22 mouse cellular contexts compared by ENCODE assay signal in the genomic region with DNA sequence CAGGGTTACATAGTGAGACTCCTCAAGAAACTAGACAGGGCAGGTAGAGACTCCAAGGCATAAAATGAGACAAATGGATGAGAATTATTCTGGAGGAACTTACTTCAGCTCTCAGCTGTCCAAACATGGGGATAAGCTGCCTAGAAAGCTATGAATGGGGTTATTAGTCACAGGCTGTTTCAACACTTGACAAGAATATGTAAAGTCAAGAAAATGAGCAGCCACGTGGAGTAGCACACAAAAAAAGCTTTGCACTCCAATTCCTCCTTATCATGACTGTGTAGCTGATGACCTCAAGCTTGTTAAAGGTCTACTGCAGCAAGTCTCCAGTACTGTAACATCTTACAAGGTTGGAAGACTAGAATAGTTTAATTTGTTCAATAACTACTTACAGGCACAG. TPM values are rescaled to one million over a fixed set of nuclear protein-coding genes. Genes with fewer than 3 reads are reported as not detected.
DNase-seq lines count a peak whose midpoint lies in the region; ATAC-seq and TF ChIP-seq lines count a peak whose summit lies in the region.
"Had no signal": no experiment of that assay in that cellular context is flagged by ENCODE, and none has a peak within 500 bp of the region (broad histone marks: within the 10 kb centered on the region; RNA-seq: fewer than 3 reads in every experiment).

No protein-coding gene starts in this region.

- no peaks in the 10 kb centered on the region for H3K9me3 ChIP-seq in lung, embryonic 15.5 days
- H3K9me3 ChIP-seq: embryonic facial prominence, embryonic 13.5 days; forebrain, embryonic 13.5 days; heart, embryonic 10.5 days; hindbrain, embryonic 13.5 days had no signal

- DNase-seq in lung, postnatal 4 days = no peak
- DNase-seq in 416B (ENCODE audit: low read depth) (peak; percentile 67), NIH3T3 (ENCODE audit: low read depth) (peak; percentile 49)
- no peak for DNase-seq in Muller cell, postnatal 12 days (ENCODE audit: inconsistent ontology term)
- no peak for DNase-seq in ovary, postnatal 14 days (ENCODE audit: low spot score)
- no peak for DNase-seq in cerebellum, postnatal 36 days
- DNase-seq: adrenal gland, postnatal 10 days; cerebellum, adult 11-12 months; cerebellum, adult 9-10 months; cerebellum, postnatal 25 days; forebrain, postnatal 0 days; gastrocnemius, adult 2 months; gastrocnemius, postnatal 36 days; heart, adult 18-20 months; heart, postnatal 10 days had no signal

- no peak overlapping the region for H3K9ac ChIP-seq in lung, embryonic 15.5 days
- H3K9ac ChIP-seq: embryonic facial prominence, embryonic 13.5 days; forebrain, embryonic 13.5 days; forebrain, postnatal 0 days; hindbrain, embryonic 13.5 days had no signal

- ATAC-seq in lung, embryonic 15.5 days (ENCODE audit: borderline replicate concordance, extremely low read depth, low FRiP score, low TSS enrichment) = no peak
- ATAC-seq: forebrain, embryonic 13.5 days; forebrain, postnatal 0 days; hindbrain, postnatal 0 days had no signal

- peak overlapping the region; percentile 26; the same call in 1 of the 2 replicates for H3K27ac ChIP-seq in lung, embryonic 15.5 days
- H3K27ac ChIP-seq: embryonic facial prominence, embryonic 13.5 days; forebrain, embryonic 13.5 days; gastrocnemius, adult 2 months; heart, embryonic 10.5 days; hindbrain, embryonic 13.5 days; hindbrain, postnatal 0 days had no signal

- H3ac ChIP-seq in myocyte (ENCODE audit: control insufficient read depth, insufficient read length) = no peak overlapping the region

- no peak for TF ChIP-seq POLR2A in myocyte (IDR thresholded peaks at IDR 0.05; ENCODE audit: insufficient read length, low read depth)

- no peaks in the 10 kb centered on the region for H3K36me3 ChIP-seq in lung, embryonic 15.5 days
- no peaks in the 10 kb centered on the region for H3K36me3 ChIP-seq in myocyte (ENCODE audit: control insufficient read depth, insufficient read depth)
- H3K36me3 ChIP-seq: embryonic facial prominence, embryonic 13.5 days; hindbrain, embryonic 13.5 days had no signal

- H3K79me2 ChIP-seq in myocyte (ENCODE audit: control insufficient read depth, insufficient read depth) = peaks cover 95% of the 10 kb centered on the region

- 12% methylated on average over 1 of the region's 1 CpGs for WGBS in lung, embryonic 15.5 days

- H3K4me3 ChIP-seq in lung, embryonic 15.5 days = no peak overlapping the region
- H3K4me3 ChIP-seq in myocyte = no peak overlapping the region
- H3K4me3 ChIP-seq: embryonic facial prominence, embryonic 13.5 days; forebrain, embryonic 13.5 days; gastrocnemius, adult 2 months; heart, embryonic 10.5 days; hindbrain, embryonic 13.5 days had no signal

- H3K4me1 ChIP-seq in lung, embryonic 15.5 days = peaks cover 61% of the 10 kb centered on the region

- H3K27me3 ChIP-seq in lung, embryonic 15.5 days = no peaks in the 10 kb centered on the region
- no peaks in the 10 kb centered on the region for H3K27me3 ChIP-seq in myocyte (ENCODE audit: control insufficient read depth, insufficient read depth, insufficient read length)
- H3K27me3 ChIP-seq: embryonic facial prominence, embryonic 13.5 days; forebrain, embryonic 13.5 days; hindbrain, embryonic 13.5 days had no signal

- H3K4me2 ChIP-seq in lung, embryonic 15.5 days = no peak overlapping the region
- H3K4me2 ChIP-seq in myocyte (ENCODE audit: low read depth) = peak overlapping the region; percentile 5
- H3K4me2 ChIP-seq: embryonic facial prominence, embryonic 13.5 days; forebrain, embryonic 13.5 days; hindbrain, embryonic 13.5 days had no signal

TF ChIP-seq in myocyte, 11 proteins besides CTCF, POLR2A, EP300 and RAD21:
- TF ChIP-seq POLR2AphosphoS2 (IDR thresholded peaks at IDR 0.05; ENCODE audit: insufficient read length, low read depth) (no peak), MYOG (IDR thresholded peaks at IDR 0.05; ENCODE audit: control insufficient read depth in 1 of 3, insufficient read depth in 1 of 3, insufficient read length in 2 of 3, low read depth in 2 of 3) (no peak), E2F4 (IDR thresholded peaks at IDR 0.05; ENCODE audit: insufficient read depth) (no peak), MAX (IDR thresholded peaks at IDR 0.05; ENCODE audit: low read depth) (no peak), TCF3 (IDR thresholded peaks at IDR 0.05; ENCODE audit: insufficient read length, low read depth) (no peak), MYOD1 (IDR thresholded peaks at IDR 0.05; ENCODE audit: control insufficient read depth in 1 of 3, insufficient read length in 2 of 3, low read depth in 2 of 3) (no peak), CEBPB (IDR thresholded peaks at IDR 0.05; ENCODE audit: insufficient read depth, poor library complexity, severe bottlenecking) (no peak), SRF (IDR thresholded peaks at IDR 0.05; ENCODE audit: control insufficient read depth, insufficient read length, low read depth) (no peak), REST (IDR thresholded peaks at IDR 0.05; ENCODE audit: insufficient read depth, insufficient read length) (no peak), USF1 (IDR thresholded peaks at IDR 0.05; ENCODE audit: low read depth) (no peak), TCF12 (IDR thresholded peaks at IDR 0.05; ENCODE audit: insufficient read depth, poor library complexity, severe bottlenecking) (no peak)

RNA-seq across cellular contexts. Expression of gene Nfyc, which starts 12.1 kb away (rescaled TPM):
- polyA plus RNA-seq in lung, embryonic 15.5 days (2015; fragmentation: Nextera tagmentation; extraction: Ambion mirVana) = 93.7 and 99.5 TPM in 2 replicates
- polyA plus RNA-seq in myocyte (2012; fragmentation: generic; extraction: Trizol) = 44.3 TPM

RNA-seq across cellular contexts. Expression of gene Rims3, which starts 35.3 kb away (rescaled TPM):
- polyA plus RNA-seq in lung, embryonic 15.5 days (2015; fragmentation: Nextera tagmentation; extraction: Ambion mirVana) = 0.57 and 0.72 TPM in 2 replicates
- polyA plus RNA-seq in myocyte (2012; fragmentation: generic; extraction: Trizol) = 0.02 TPM

Comparison
In these comparisons a context has a peak if more than half of its experiments do, and no peak if none do; other contexts are left out.
1. DNase-seq: peak in 416B (single experiment) and NIH3T3 (single experiment); none in lung, postnatal 4 days (0 of 2), Muller cell, postnatal 12 days (single experiment), ovary, postnatal 14 days (single experiment) and cerebellum, postnatal 36 days (0 of 2).